Mouse (Mus musculus) testis, adult 2 months (tissue): ENCODE data around the gene Clec16a.

Experiments used
- CTCF ChIP-seq: fragments of 200-500 bp; IDR thresholded peaks from 2 replicates; pipeline ENCODE4 v1.5.1; 2012; ENCODE audit warnings: low read depth, mild to moderate bottlenecking, inconsistent platforms, low read length, moderate library complexity; ENCODE audit not compliant: control insufficient read depth, insufficient read depth, insufficient replicate concordance
- POLR2A ChIP-seq: fragments of 200-500 bp; IDR thresholded peaks from 2 replicates; pipeline ENCODE4 v1.6.1; 2012; ENCODE audit warnings: low read depth, mild to moderate bottlenecking, inconsistent platforms, low read length, moderate library complexity; ENCODE audit not compliant: control insufficient read depth

DNA sequence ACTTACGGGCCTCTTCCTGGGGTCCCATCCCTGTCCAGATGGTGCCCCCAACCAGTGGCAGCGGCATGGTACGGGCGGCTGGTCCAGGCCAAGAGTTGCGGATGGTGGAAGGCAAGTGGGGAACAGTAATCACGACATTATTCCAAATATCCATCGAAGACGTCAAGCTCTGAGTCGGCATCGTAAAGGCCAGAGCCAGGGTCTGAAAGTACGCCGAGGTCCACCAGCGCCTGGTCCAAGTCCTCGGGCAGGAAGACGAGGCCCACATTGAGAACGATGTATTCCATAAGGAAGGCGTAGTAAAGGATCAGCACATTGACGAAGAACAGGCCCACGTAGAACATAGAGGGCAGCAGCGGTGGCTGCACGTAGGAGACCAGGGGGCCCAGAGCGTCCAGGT is 2.9 kb upstream of the Clec16a start:
- TF ChIP-seq CTCF (no peak), POLR2A (no peak)
